Mouse (Mus musculus) subcutaneous adipose tissue, adult 2 months (tissue): ENCODE measurements around the gene Akt3. TPM values are rescaled to one million over a fixed set of nuclear protein-coding genes. Genes with fewer than 3 reads are reported as not detected.

ENCODE experiments used
- polyA plus RNA-seq: library from polyadenylated mRNA; depleted of rRNA; stranded (reverse); fragments of >200 nt; gene quantifications from 2 replicates; pipeline ENCODE4 v1.2.3, GENCODE M21; 2012; ENCODE audit warnings: low replicate concordance; rRNA removed

The Akt3 gene
- polyA plus RNA-seq = 4.9 and 8.7 TPM in 2 replicates

GRCm38 (mm10) chr1:177258034-177258342, at the start of gene Akt3:
Akt3 (minus strand) TSS chr1:177258203.

Other genes starting within 250 kb of the Akt3 start
- 7.1 and 10.7 TPM in 2 replicates for gene Zbtb18, start 184.1 kb upstream of the Akt3 start, polyA plus RNA-seq